Mouse (Mus musculus) intestine, embryonic 16.5 days (tissue): ENCODE measurements around the gene Usp12. TPM values are rescaled to one million over a fixed set of nuclear protein-coding genes. Genes with fewer than 3 reads are reported as not detected.

Experiments
- ATAC-seq: fragments of 200-750 bp; cut with Nextera tagmentation; 2 replicates; pipeline ENCODE4 v1.8.0; 2017; ENCODE audit warnings: moderate TSS enrichment, moderate library complexity
- H3K27ac ChIP-seq: fragments of 300-500 bp; sonication (generic); 2 replicates; pipeline ENCODE4 v1.5.1; 2014; ENCODE audit warnings: mild to moderate bottlenecking, low read length
- H3K27me3 ChIP-seq: fragments of 300-500 bp; sonication (generic); replicated peaks from 2 replicates; pipeline ENCODE4 v1.6.1; 2014; ENCODE audit warnings: low read length, control low read depth, mixed read lengths; ENCODE audit not compliant: control insufficient read depth, insufficient read depth
- H3K36me3 ChIP-seq: fragments of 300-500 bp; sonication (generic); 2 replicates; pipeline ENCODE4 v1.6.1; 2014; ENCODE audit warnings: low read length, control low read depth; ENCODE audit not compliant: control insufficient read depth, insufficient read depth
- H3K4me1 ChIP-seq: fragments of 300-500 bp; sonication (generic); 2 replicates; pipeline ENCODE4 v1.6.1; 2014; ENCODE audit warnings: low read length, control low read depth, mixed read lengths; ENCODE audit not compliant: control insufficient read depth, insufficient read depth
- H3K4me2 ChIP-seq: fragments of 300-500 bp; sonication (generic); 2 replicates; pipeline ENCODE4 v1.6.1; 2014; ENCODE audit warnings: low read depth, low read length, control low read depth
- H3K4me3 ChIP-seq: fragments of 300-500 bp; sonication (generic); 2 replicates; pipeline ENCODE4 v1.5.1; 2014; ENCODE audit warnings: mild to moderate bottlenecking, low read length
- H3K9ac ChIP-seq: fragments of 300-500 bp; sonication (generic); 2 replicates; pipeline ENCODE4 v1.6.1; 2014; ENCODE audit warnings: low read depth, low read length
- H3K9me3 ChIP-seq: fragments of 300-500 bp; sonication (generic); 2 replicates; pipeline ENCODE4 v1.6.1; 2016; ENCODE audit warnings: low read length, control low read depth; ENCODE audit not compliant: control insufficient read depth
- WGBS: fragments of 180-500 bp; shearing (Covaris S2); extraction: QIAGEN DNeasy Blood & Tissue Kit; methylation state at CpG from one replicate; pipeline ENCODE4 v1.1.7; 2014; 5-methylcytosine and 5-hydroxymethylcytosine counted together
- polyA plus RNA-seq: library from polyadenylated mRNA; unstranded; fragments of >200 nt; fragmentation: Nextera tagmentation; extraction: Ambion mirVana; gene quantifications from 2 replicates; pipeline ENCODE4 v1.2.1, GENCODE M21; 2015

Gene Usp12
- polyA plus RNA-seq, 1 experiment from 2014 or later = 26.7 TPM

DNA sequence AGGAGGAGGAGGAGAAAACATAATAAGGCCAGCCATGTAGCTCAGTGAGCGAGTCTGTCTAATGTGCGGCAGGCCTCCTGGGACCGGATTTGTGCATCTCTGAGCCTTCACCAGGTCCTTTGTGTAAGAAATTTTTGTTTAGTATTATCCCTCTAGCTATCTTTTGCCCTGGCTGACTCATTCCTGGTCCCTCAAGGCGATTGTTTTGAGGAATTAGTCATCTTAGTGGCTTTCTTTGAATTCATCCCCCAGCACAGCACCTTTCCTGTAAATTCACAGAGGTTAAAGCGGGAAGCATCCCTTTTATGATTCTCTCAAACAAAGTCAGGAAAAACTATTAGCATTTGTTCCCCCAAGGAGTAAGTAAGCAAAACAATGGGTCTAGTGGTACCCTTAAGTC is 18.1 kb upstream of the Usp12 start:
- H3K27ac ChIP-seq = no peak overlapping the region

GRCm38 (mm10) chr5:146809951-146810350 is 15.1 kb upstream of the Usp12 start:
- no peak overlapping the region for H3K9ac ChIP-seq
- no peak overlapping the region for H3K4me3 ChIP-seq
- no peak overlapping the region for H3K27ac ChIP-seq
- H3K4me1 ChIP-seq = no peaks in the 10 kb centered on the region
- no peaks in the 10 kb centered on the region for H3K9me3 ChIP-seq
- H3K27me3 ChIP-seq = no peaks in the 10 kb centered on the region
- H3K4me2 ChIP-seq = no peak overlapping the region
- WGBS = 75% methylated on average over 5 of the region's 5 CpGs
- no peak for ATAC-seq
- H3K36me3 ChIP-seq = no peaks in the 10 kb centered on the region

More for the DNA sequence above, 18.1 kb upstream of the Usp12 start:
- H3K4me3 ChIP-seq = no peak overlapping the region
- H3K4me1 ChIP-seq = no peaks in the 10 kb centered on the region
- no peak overlapping the region for H3K4me2 ChIP-seq
- no peaks in the 10 kb centered on the region for H3K36me3 ChIP-seq
- no peaks in the 10 kb centered on the region for H3K27me3 ChIP-seq
- H3K9me3 ChIP-seq = no peaks in the 10 kb centered on the region
- WGBS = 90% methylated on average over 5 of the region's 5 CpGs
- H3K9ac ChIP-seq = no peak overlapping the region
- ATAC-seq = no peak

GRCm38 (mm10) chr5:146806004-146806430 is 11.2 kb upstream of the Usp12 start:
- Histone ChIP-seq H3K27me3 (no peaks in the 10 kb centered on the region), H3K9me3 (no peaks in the 10 kb centered on the region; the same call in 1 of the 2 replicates), H3K27ac (no peak overlapping the region), H3K9ac (no peak overlapping the region), H3K36me3 (no peaks in the 10 kb centered on the region), H3K4me1 (no peaks in the 10 kb centered on the region), H3K4me2 (no peak overlapping the region), H3K4me3 (no peak overlapping the region)
- WGBS = 74% methylated on average over 8 of the region's 8 CpGs
- no peak for ATAC-seq

- WGBS = 56% methylated on average over 9 of the region's 9 CpGs
- no peaks in the 10 kb centered on the region; the same call in 1 of the 2 replicates for H3K9me3 ChIP-seq
- ATAC-seq = no peak
Observed at GRCm38 (mm10) chr5:146798031-146798430, 3.2 kb upstream of the Usp12 start.

GRCm38 (mm10) chr5:146795728-146796127 is 922 bp upstream of the Usp12 start:
- no peak for ATAC-seq
- Histone ChIP-seq H3K27me3 (no peaks in the 10 kb centered on the region), H3K9me3 (no peaks in the 10 kb centered on the region), H3K27ac (no peak overlapping the region), H3K4me1 (peaks cover 30% of the 10 kb centered on the region), H3K36me3 (no peaks in the 10 kb centered on the region), H3K4me3 (no peak overlapping the region), H3K9ac (no peak overlapping the region), H3K4me2 (no peak overlapping the region)
- 83% methylated on average over 13 of the region's 13 CpGs for WGBS

More at GRCm38 (mm10) chr5:146798031-146798430, 3.2 kb upstream of the Usp12 start:
- Histone ChIP-seq H3K4me1 (peaks cover 7% of the 10 kb centered on the region), H3K27ac (no peak overlapping the region), H3K4me3 (no peak overlapping the region), H3K4me2 (no peak overlapping the region), H3K27me3 (no peaks in the 10 kb centered on the region), H3K36me3 (no peaks in the 10 kb centered on the region), H3K9ac (no peak overlapping the region)

DNA sequence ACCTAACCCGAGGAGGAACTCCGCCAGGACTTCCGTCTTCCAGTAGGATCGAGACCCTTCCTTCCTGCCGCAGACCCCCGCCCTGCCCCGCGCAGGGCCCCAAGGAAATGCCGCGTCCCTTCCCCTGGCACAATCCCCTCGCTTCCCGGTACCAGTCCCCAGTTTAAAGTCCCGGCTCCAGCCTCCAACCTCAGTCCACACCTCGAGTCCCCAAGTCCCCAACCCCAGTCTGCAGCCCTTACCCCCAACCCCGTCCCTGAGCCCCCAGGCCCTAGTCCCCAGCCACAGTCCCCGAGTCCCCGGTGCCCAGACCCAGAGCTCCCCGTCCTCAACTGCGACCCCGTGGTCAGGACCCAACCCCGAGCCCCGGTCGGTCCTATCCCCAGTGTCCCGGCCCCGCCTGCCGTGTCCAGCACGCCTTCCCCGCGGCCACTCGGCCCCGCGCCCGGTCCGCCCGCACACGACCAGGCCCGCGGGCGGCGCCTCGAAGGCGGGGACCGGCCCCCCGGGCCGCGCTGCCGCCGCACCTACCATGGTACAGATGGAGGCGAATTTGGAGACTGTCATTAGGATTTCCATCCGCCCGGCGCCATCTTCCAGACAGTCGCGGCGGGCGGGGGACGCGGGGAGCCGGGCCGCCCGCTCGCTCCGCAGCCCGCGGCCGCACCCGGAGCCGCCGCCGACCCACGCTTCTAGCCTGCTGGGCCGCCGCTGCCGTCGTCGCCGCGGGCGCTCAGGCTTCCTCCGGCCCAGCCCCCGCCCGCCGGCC is 538 bp downstream of the Usp12 start:
- Histone ChIP-seq H3K36me3 (no peaks in the 10 kb centered on the region), H3K9me3 (no peaks in the 10 kb centered on the region), H3K4me2 (peak overlapping the region; percentile 82), H3K27me3 (no peaks in the 10 kb centered on the region), H3K27ac (peak overlapping the region; percentile 94), H3K9ac (peak overlapping the region; percentile 98), H3K4me3 (peak overlapping the region; percentile 97), H3K4me1 (peaks cover 38% of the 10 kb centered on the region)
- under 1% methylated on average over 61 of the region's 83 CpGs for WGBS
- peak; percentile 55 for ATAC-seq

DNA sequence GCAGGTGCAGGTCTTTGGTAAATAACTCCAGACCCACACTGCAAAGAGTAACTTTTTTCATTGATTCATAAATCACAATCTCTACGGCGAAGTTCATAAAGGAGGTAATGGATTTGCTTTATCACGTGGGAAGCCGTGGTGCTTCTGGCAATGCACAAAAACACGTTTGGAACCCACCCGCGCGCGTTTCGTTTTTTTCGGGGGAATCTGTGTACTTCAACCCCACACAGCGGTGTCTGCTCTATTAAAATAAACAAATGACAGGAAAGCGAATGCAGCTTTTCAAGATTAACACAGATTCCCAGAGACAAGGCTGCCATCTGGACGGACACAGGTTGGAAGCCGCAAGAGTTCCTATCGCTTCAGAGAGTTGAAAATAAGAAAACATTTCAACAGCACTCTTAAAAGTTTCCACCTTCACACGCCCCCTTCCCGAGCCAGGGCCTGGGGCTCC is 1.1 kb downstream of the Usp12 start:
- WGBS = under 1% methylated on average over 18 of the region's 18 CpGs
- Histone ChIP-seq H3K27me3 (no peaks in the 10 kb centered on the region), H3K4me2 (peak overlapping the region; percentile 82), H3K27ac (peak overlapping the region; percentile 94), H3K36me3 (no peaks in the 10 kb centered on the region), H3K9me3 (no peaks in the 10 kb centered on the region), H3K4me1 (peaks cover 43% of the 10 kb centered on the region), H3K9ac (peak overlapping the region; percentile 98), H3K4me3 (peak overlapping the region; percentile 97)
- ATAC-seq = no peak

GRCm38 (mm10) chr5:146792140-146792791 is 2.5 kb downstream of the Usp12 start:
- Histone ChIP-seq H3K27me3 (no peaks in the 10 kb centered on the region), H3K4me3 (peak overlapping the region; percentile 97), H3K9me3 (no peaks in the 10 kb centered on the region), H3K9ac (peak overlapping the region; percentile 98), H3K4me1 (peaks cover 48% of the 10 kb centered on the region), H3K27ac (no peak overlapping the region; the same call in 1 of the 2 replicates), H3K36me3 (no peaks in the 10 kb centered on the region), H3K4me2 (peak overlapping the region; percentile 82)
- WGBS = 47% methylated on average over 7 of the region's 7 CpGs
- no peak for ATAC-seq

- Histone ChIP-seq H3K27ac (0 out of 2 replicates have a peak overlapping the region, but pooled peaks have one; percentile 11), H3K4me3 (no peak overlapping the region), H3K9ac (peak overlapping the region; percentile 55; the same call in 1 of the 2 replicates), H3K9me3 (no peaks in the 10 kb centered on the region), H3K4me1 (peaks cover 50% of the 10 kb centered on the region), H3K27me3 (no peaks in the 10 kb centered on the region), H3K4me2 (peak overlapping the region; percentile 42), H3K36me3 (no peaks in the 10 kb centered on the region)
- no peak for ATAC-seq
- WGBS = 74% methylated on average over 8 of the region's 8 CpGs
Observed at GRCm38 (mm10) chr5:146790944-146791343, 3.9 kb downstream of the Usp12 start.
